Mouse (Mus musculus) intestine, embryonic 16.5 days (tissue): ENCODE measurements around the gene Capn10. TPM values are rescaled to one million over a fixed set of nuclear protein-coding genes. Genes with fewer than 3 reads are reported as not detected.

ENCODE experiments used
- ATAC-seq: fragments of 200-750 bp; cut with Nextera tagmentation; 2 replicates; pipeline ENCODE4 v1.8.0; 2017; ENCODE audit warnings: moderate TSS enrichment, moderate library complexity
- H3K27ac ChIP-seq: fragments of 300-500 bp; sonication (generic); 2 replicates; pipeline ENCODE4 v1.5.1; 2014; ENCODE audit warnings: mild to moderate bottlenecking, low read length
- H3K27me3 ChIP-seq: fragments of 300-500 bp; sonication (generic); replicated peaks from 2 replicates; pipeline ENCODE4 v1.6.1; 2014; ENCODE audit warnings: low read length, control low read depth, mixed read lengths; ENCODE audit not compliant: control insufficient read depth, insufficient read depth
- H3K36me3 ChIP-seq: fragments of 300-500 bp; sonication (generic); 2 replicates; pipeline ENCODE4 v1.6.1; 2014; ENCODE audit warnings: low read length, control low read depth; ENCODE audit not compliant: control insufficient read depth, insufficient read depth
- H3K4me1 ChIP-seq: fragments of 300-500 bp; sonication (generic); 2 replicates; pipeline ENCODE4 v1.6.1; 2014; ENCODE audit warnings: low read length, control low read depth, mixed read lengths; ENCODE audit not compliant: control insufficient read depth, insufficient read depth
- H3K4me2 ChIP-seq: fragments of 300-500 bp; sonication (generic); 2 replicates; pipeline ENCODE4 v1.6.1; 2014; ENCODE audit warnings: low read depth, low read length, control low read depth
- H3K4me3 ChIP-seq: fragments of 300-500 bp; sonication (generic); 2 replicates; pipeline ENCODE4 v1.5.1; 2014; ENCODE audit warnings: mild to moderate bottlenecking, low read length
- H3K9ac ChIP-seq: fragments of 300-500 bp; sonication (generic); 2 replicates; pipeline ENCODE4 v1.6.1; 2014; ENCODE audit warnings: low read depth, low read length
- H3K9me3 ChIP-seq: fragments of 300-500 bp; sonication (generic); 2 replicates; pipeline ENCODE4 v1.6.1; 2016; ENCODE audit warnings: low read length, control low read depth; ENCODE audit not compliant: control insufficient read depth
- WGBS: fragments of 180-500 bp; shearing (Covaris S2); extraction: QIAGEN DNeasy Blood & Tissue Kit; methylation state at CpG from one replicate; pipeline ENCODE4 v1.1.7; 2014; 5-methylcytosine and 5-hydroxymethylcytosine counted together
- polyA plus RNA-seq: library from polyadenylated mRNA; unstranded; fragments of >200 nt; fragmentation: Nextera tagmentation; extraction: Ambion mirVana; gene quantifications from 2 replicates; pipeline ENCODE4 v1.2.1, GENCODE M21; 2015

Capn10 gene
- polyA plus RNA-seq, 1 experiment from 2014 or later: 31.1 TPM

DNA sequence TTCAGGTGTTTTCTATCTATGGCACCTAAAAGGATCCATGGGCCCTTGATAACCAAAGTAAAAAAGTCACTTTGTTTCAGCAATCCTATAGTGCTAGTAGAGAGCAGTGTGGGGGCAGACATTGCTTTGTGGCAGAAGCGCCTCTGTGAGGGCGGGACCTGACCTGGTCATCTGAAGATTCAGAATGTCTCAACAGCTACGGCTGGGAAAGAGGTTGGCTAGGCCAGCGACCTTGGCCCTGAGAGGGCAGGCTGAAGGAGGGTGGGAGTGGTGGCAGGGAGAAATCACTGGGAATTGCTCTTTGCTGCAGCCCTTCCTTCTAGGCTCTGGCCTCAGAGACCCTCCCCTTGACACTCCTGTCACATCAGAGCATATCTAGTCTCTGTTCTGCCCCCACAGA, 19.9 kb upstream of the Capn10 start:
- Histone ChIP-seq H3K27ac (no peak overlapping the region), H3K9ac (no peak overlapping the region), H3K9me3 (no peaks in the 10 kb centered on the region), H3K4me1 (peaks cover 20% of the 10 kb centered on the region), H3K36me3 (peaks cover 25% of the 10 kb centered on the region), H3K4me3 (no peak overlapping the region), H3K4me2 (no peak overlapping the region), H3K27me3 (no peaks in the 10 kb centered on the region)
- 84% methylated on average over 4 of the region's 4 CpGs for WGBS
- ATAC-seq: no peak

DNA sequence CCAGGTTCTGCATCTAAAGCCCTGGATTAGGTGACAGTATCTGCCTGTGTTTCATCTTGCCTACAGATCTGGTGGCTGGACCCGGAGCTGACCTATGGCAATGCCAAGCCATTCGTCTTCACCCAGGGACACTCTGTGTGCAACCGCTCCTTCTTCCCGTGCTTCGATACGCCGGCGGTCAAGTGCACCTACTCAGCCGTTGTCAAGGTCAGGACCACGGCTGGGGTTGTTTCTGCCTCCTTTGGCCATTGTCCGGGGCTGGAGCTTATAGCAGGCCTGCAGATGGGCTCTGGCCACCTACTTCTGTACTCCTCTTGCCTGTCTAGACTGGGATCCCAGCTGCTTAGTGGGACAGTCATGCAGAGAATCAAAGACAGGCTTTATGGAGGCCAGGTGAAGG, 19.2 kb upstream of the Capn10 start:
- H3K27ac ChIP-seq: no peak overlapping the region
- ATAC-seq: no peak
- H3K4me2 ChIP-seq: no peak overlapping the region
- H3K27me3 ChIP-seq: no peaks in the 10 kb centered on the region
- 91% methylated on average over 11 of the region's 11 CpGs for WGBS
- H3K4me1 ChIP-seq: peaks cover 16% of the 10 kb centered on the region
- no peak overlapping the region for H3K9ac ChIP-seq
- H3K9me3 ChIP-seq: no peaks in the 10 kb centered on the region
- peaks cover 32% of the 10 kb centered on the region for H3K36me3 ChIP-seq
- no peak overlapping the region for H3K4me3 ChIP-seq

GRCm38 (mm10) chr1:92916725-92917124, 17.5 kb upstream of the Capn10 start:
- 92% methylated on average over 9 of the region's 9 CpGs for WGBS
- Histone ChIP-seq H3K4me1 (peaks cover 20% of the 10 kb centered on the region), H3K27ac (no peak overlapping the region), H3K27me3 (no peaks in the 10 kb centered on the region), H3K9ac (no peak overlapping the region), H3K4me3 (no peak overlapping the region), H3K9me3 (no peaks in the 10 kb centered on the region), H3K4me2 (no peak overlapping the region), H3K36me3 (peaks cover 35% of the 10 kb centered on the region)
- ATAC-seq: no peak

- Histone ChIP-seq H3K36me3 (peaks cover 35% of the 10 kb centered on the region), H3K4me3 (no peak overlapping the region), H3K4me1 (peaks cover 9% of the 10 kb centered on the region), H3K9ac (no peak overlapping the region), H3K27me3 (no peaks in the 10 kb centered on the region), H3K9me3 (no peaks in the 10 kb centered on the region), H3K4me2 (no peak overlapping the region), H3K27ac (no peak overlapping the region)
- 95% methylated on average over 11 of the region's 11 CpGs for WGBS
- ATAC-seq: no peak
Observed at GRCm38 (mm10) chr1:92919151-92919550, 15.0 kb upstream of the Capn10 start.

- peaks cover 9% of the 10 kb centered on the region for H3K4me1 ChIP-seq
- H3K27me3 ChIP-seq: no peaks in the 10 kb centered on the region
- peak overlapping the region; percentile 39; the same call in 1 of the 2 replicates for H3K9ac ChIP-seq
- peaks cover 35% of the 10 kb centered on the region for H3K36me3 ChIP-seq
- WGBS: 77% methylated on average over 12 of the region's 12 CpGs
- H3K27ac ChIP-seq: peak overlapping the region; percentile 73
- ATAC-seq: peak; percentile 31; the same call in 1 of the 2 replicates
- H3K4me3 ChIP-seq: no peak overlapping the region
- no peak overlapping the region for H3K4me2 ChIP-seq
- no peaks in the 10 kb centered on the region for H3K9me3 ChIP-seq
Observed at GRCm38 (mm10) chr1:92919775-92920174, 14.4 kb upstream of the Capn10 start.

DNA sequence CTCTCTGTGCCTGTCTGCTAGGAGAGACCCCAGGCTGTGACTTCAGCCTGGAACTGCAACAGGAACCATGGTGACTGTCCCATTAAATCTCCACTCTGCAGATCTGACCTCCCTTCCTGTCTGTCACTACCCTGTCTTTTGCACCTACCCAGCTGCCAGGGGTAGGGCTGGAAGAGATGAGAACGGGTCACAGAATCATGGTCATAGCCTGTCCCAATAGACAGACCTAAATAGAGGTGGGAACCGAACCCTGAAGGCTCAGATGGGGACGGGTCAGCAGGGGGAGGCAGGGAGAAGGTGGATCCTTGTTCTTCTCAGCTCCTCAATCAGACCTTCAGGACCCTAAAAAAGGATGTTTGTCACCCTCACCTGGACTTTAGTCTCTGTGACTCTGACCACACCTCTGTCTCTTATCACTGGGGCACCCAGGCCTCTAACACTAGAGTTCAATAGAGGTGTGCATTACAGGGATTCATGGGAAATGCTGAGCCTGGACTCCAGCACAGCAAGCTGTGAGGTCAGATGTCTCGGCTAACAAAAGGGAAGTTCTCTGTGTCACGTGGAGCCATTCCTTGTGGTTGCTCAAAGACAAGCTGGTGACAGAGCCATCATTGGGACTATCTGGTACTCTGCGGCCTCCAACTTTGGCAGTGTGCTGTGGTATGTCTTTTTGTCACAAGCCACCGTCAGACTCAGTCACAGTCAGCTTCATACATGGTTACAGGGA, 13.5 kb upstream of the Capn10 start:
- WGBS: 70% methylated on average over 7 of the region's 7 CpGs
- no peak overlapping the region for H3K4me3 ChIP-seq

GRCm38 (mm10) chr1:92921496-92921895, 12.7 kb upstream of the Capn10 start:
- H3K36me3 ChIP-seq: peaks cover 26% of the 10 kb centered on the region
- H3K4me2 ChIP-seq: no peak overlapping the region
- no peak overlapping the region for H3K9ac ChIP-seq
- no peaks in the 10 kb centered on the region for H3K27me3 ChIP-seq
- H3K9me3 ChIP-seq: no peaks in the 10 kb centered on the region
- WGBS: 87% methylated on average over 4 of the region's 4 CpGs
- no peak for ATAC-seq
- H3K27ac ChIP-seq: peak overlapping the region; percentile 51; the same call in 1 of the 2 replicates
- H3K4me1 ChIP-seq: peaks cover 9% of the 10 kb centered on the region
- H3K4me3 ChIP-seq: no peak overlapping the region

More for the DNA sequence above, 13.5 kb upstream of the Capn10 start:
- peak overlapping the region; percentile 73 for H3K27ac ChIP-seq
- H3K9ac ChIP-seq: no peak overlapping the region
- H3K36me3 ChIP-seq: peaks cover 30% of the 10 kb centered on the region
- no peaks in the 10 kb centered on the region for H3K9me3 ChIP-seq
- no peaks in the 10 kb centered on the region for H3K27me3 ChIP-seq
- no peak overlapping the region for H3K4me2 ChIP-seq
- peaks cover 9% of the 10 kb centered on the region for H3K4me1 ChIP-seq
- ATAC-seq: peak; percentile 95

DNA sequence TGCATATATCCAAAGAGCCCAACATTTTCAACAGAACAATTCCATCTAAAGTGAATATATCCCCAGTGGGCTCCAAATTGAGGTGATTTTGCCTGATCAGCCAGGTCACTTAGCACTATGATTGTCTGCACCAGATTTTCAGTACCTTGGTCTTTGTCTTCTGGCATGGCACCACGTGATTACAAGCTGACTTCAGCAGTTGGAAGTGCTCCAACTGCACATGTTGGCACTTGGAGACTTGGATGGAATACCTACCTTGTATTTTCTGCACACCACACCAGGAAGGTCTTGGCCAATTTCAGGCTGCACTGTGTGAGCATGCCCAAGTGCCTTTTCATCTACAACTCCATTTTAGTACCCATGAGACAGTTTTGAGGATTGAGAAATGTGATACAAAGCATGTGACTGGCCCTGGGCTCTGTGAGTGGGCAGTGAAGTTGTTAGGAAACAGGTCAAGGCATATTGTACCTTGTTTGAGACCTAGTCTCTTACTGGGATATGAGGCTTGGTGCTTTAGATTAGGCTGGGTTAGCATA, 3.9 kb upstream of the Capn10 start:
- no peak overlapping the region for H3K27ac ChIP-seq
- no peaks in the 10 kb centered on the region for H3K27me3 ChIP-seq
- ATAC-seq: no peak
- no peak overlapping the region for H3K9ac ChIP-seq
- H3K4me3 ChIP-seq: no peak overlapping the region
- 24% methylated on average over 1 of the region's 1 CpGs for WGBS
- no peak overlapping the region for H3K4me2 ChIP-seq
- no peaks in the 10 kb centered on the region for H3K9me3 ChIP-seq
- H3K4me1 ChIP-seq: peaks cover 8% of the 10 kb centered on the region
- no peaks in the 10 kb centered on the region for H3K36me3 ChIP-seq

GRCm38 (mm10) chr1:92933611-92934010, 565 bp upstream of the Capn10 start:
- no peaks in the 10 kb centered on the region for H3K9me3 ChIP-seq
- WGBS: 77% methylated on average over 4 of the region's 4 CpGs
- ATAC-seq: no peak
- no peaks in the 10 kb centered on the region for H3K27me3 ChIP-seq
- peak overlapping the region; percentile 99 for H3K27ac ChIP-seq
- no peaks in the 10 kb centered on the region for H3K36me3 ChIP-seq
- peak overlapping the region; percentile 84 for H3K4me3 ChIP-seq
- peak overlapping the region; percentile 73 for H3K9ac ChIP-seq
- H3K4me1 ChIP-seq: peaks cover 28% of the 10 kb centered on the region
- peak overlapping the region; percentile 89 for H3K4me2 ChIP-seq
